Mouse (Mus musculus) central nervous system, embryonic 18 days (tissue): Measurements from ENCODE around the gene Lrrc3b. TPM values are rescaled to one million over a fixed set of nuclear protein-coding genes. Genes with fewer than 3 reads are reported as not detected.

Experiments
- polyA plus RNA-seq: library from polyadenylated mRNA; depleted of rRNA; stranded (reverse); fragments of >200 nt; gene quantifications from 2 replicates; pipeline ENCODE4 v1.2.3, GENCODE M21; 2012; rRNA removed

The Lrrc3b gene
- 20.1 and 24.5 TPM in 2 replicates for polyA plus RNA-seq

GRCm38 (mm10) chr14:15438485-15439157 lies at the start of gene Lrrc3b:
Gene Lrrc3b (minus strand): TSS chr14:15438987.

